Mouse (Mus musculus): ENCODE results near the gene Tbc1d2b. TPM values are rescaled to one million over a fixed set of nuclear protein-coding genes. Genes with fewer than 3 reads are reported as not detected.

The Tbc1d2b gene
- polyA plus RNA-seq, 1 experiment from 2014 or later: 5.8 TPM

DNA sequence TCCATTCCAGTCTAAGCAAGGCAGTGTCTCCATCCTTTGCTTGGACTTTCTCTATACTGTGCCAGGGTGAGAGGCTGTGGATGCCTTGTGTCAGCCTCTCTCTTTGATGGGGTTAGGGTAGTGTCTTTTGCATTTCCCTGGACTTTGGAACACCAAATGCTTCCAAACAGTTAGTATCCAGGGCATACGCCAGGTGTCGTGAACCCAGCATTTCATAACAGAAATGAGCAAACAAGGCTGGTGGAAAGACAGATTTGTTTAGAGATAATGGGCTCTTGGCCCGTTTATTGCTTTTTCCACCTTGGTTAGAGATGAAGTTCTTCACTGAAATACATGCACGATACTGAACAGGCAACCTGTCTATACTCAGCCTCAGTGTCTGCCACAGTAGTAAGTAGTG is 105.0 kb downstream of the Tbc1d2b start:
- Histone ChIP-seq H3K4me2 (ENCODE audit: low read depth, low read length) (no peak overlapping the region), H3K4me1 (ENCODE audit: control insufficient read depth, insufficient read depth, low read length) (peaks cover 14% of the 10 kb centered on the region; the same call in 1 of the 2 replicates), H3K27me3 (ENCODE audit: control insufficient read depth, insufficient read depth, low read length) (no peaks in the 10 kb centered on the region), H3K9ac (replicated peaks; ENCODE audit: low read depth, low read length) (no peak overlapping the region), H3K36me3 (ENCODE audit: control insufficient read depth, insufficient read depth, low read length) (no peaks in the 10 kb centered on the region), H3K9me3 (ENCODE audit: control insufficient read depth, low read length) (no peaks in the 10 kb centered on the region), H3K4me3 (ENCODE audit: low read depth, low read length) (no peak overlapping the region), H3K27ac (ENCODE audit: low read depth, low read length) (no peak overlapping the region)
- WGBS: 97% methylated on average over 4 of the region's 4 CpGs
- no peak for ATAC-seq (ENCODE audit: low read depth)

DNA sequence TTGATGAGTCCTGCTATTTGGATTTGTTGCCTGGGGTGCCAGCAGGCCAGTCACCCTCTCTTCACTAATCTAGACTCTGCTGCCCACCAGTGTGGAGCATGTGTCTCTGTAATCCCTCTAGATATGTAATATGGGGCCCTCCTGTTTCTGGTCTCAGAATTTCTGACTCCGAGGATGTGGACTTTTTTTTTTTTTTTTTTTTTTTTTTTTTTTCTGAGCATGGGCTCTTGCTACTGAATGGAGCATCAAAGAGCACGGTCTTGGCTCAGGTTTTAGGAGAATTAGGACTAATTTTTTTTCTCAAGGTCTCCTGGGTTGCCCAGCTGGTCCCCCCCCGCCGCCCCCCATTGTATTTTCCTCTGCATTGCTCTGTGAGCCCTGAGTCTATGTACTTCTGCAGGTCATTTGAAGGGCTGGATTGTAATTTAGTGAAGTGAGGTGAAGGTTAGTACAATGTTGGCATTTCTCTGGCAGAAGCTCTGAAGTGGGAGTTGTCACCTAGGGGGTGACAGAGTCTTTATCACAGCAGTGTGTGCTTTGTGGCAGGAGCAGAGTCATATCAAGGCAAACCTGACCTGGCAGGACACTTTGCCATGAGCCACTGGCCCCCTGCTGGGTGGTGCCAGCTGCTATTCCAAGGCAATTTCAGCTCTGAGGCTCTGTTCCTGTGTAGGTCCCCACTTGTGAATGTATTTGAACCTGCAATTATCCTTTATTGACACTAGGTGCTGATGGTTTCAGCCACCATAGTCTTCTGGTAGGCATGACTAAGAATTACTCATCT is 105.7 kb downstream of the Tbc1d2b start:
- Histone ChIP-seq H3K4me2 (ENCODE audit: low read depth, low read length) (peak overlapping the region; percentile 90; the same call in 1 of the 2 replicates), H3K27ac (ENCODE audit: low read depth, low read length) (no peak overlapping the region), H3K4me1 (ENCODE audit: control insufficient read depth, insufficient read depth, low read length) (peaks cover 14% of the 10 kb centered on the region; the same call in 1 of the 2 replicates), H3K9ac (replicated peaks; ENCODE audit: low read depth, low read length) (no peak overlapping the region), H3K9me3 (ENCODE audit: control insufficient read depth, low read length) (peaks cover 3% of the 10 kb centered on the region), H3K36me3 (ENCODE audit: control insufficient read depth, insufficient read depth, low read length) (no peaks in the 10 kb centered on the region), H3K4me3 (ENCODE audit: low read depth, low read length) (peak overlapping the region; percentile 78), H3K27me3 (ENCODE audit: control insufficient read depth, insufficient read depth, low read length) (no peaks in the 10 kb centered on the region)
- 42% methylated on average over 4 of the region's 4 CpGs for WGBS
- ATAC-seq (ENCODE audit: low read depth): no peak

DNA sequence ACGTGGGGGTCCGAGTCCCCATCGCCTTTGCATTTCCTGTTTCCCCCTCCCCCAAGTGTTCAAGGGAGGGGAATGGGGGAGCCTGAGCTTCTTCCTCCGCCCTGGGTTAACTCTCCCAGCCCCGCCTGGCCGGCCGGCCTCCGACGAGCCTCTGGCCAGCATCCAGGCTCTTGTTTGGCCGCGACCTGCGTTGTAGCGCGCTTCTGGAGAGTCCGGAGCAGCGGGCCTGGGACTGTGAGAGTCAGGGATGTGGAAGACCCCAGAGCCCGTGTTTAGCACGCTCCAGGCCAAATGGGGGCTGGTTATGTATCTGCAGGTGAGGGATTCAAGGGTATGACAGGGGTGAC is 106.9 kb downstream of the Tbc1d2b start:
- peak; percentile 62 for ATAC-seq (ENCODE audit: low read depth)
- no peaks in the 10 kb centered on the region for H3K36me3 ChIP-seq (ENCODE audit: control insufficient read depth, insufficient read depth, low read length)
- H3K4me3 ChIP-seq (ENCODE audit: low read depth, low read length): peak overlapping the region; percentile 78
- H3K9ac ChIP-seq (replicated peaks; ENCODE audit: low read depth, low read length): peak overlapping the region; percentile 87
- peak overlapping the region; percentile 90 for H3K4me2 ChIP-seq (ENCODE audit: low read depth, low read length)
- H3K4me1 ChIP-seq (ENCODE audit: control insufficient read depth, insufficient read depth, low read length): peaks cover 14% of the 10 kb centered on the region; the same call in 1 of the 2 replicates
- peaks cover 5% of the 10 kb centered on the region for H3K9me3 ChIP-seq (ENCODE audit: control insufficient read depth, low read length)
- 0% methylated on average over 18 of the region's 18 CpGs for WGBS
- no peaks in the 10 kb centered on the region for H3K27me3 ChIP-seq (ENCODE audit: control insufficient read depth, insufficient read depth, low read length)
- peak overlapping the region; percentile 69; the same call in 1 of the 2 replicates for H3K27ac ChIP-seq (ENCODE audit: low read depth, low read length)

GRCm38 (mm10) chr9:90162926-90163748 is 107.5 kb downstream of the Tbc1d2b start, which contains the start of gene Adamts7:
TSS of gene Adamts7 (plus strand) at chr9:90163069.
- H3K27ac ChIP-seq (ENCODE audit: low read depth, low read length): peak within 1 kb of the TSS; percentile 69
- peak within 1 kb of the TSS; percentile 90 for H3K4me2 ChIP-seq (ENCODE audit: low read depth, low read length)
- H3K4me1 ChIP-seq (ENCODE audit: control insufficient read depth, insufficient read depth, low read length): peaks cover 14% of the 10 kb centered on the region; the same call in 1 of the 2 replicates
- no peaks in the 10 kb centered on the region for H3K27me3 ChIP-seq (ENCODE audit: control insufficient read depth, insufficient read depth, low read length)
- H3K9me3 ChIP-seq (ENCODE audit: control insufficient read depth, low read length): peaks cover 5% of the 10 kb centered on the region
- peak within 1 kb of the TSS; percentile 78 for H3K4me3 ChIP-seq (ENCODE audit: low read depth, low read length)
- peak within 1 kb of the TSS; percentile 87 for H3K9ac ChIP-seq (replicated peaks; ENCODE audit: low read depth, low read length)
- under 1% methylated on average over 54 of the region's 60 CpGs for WGBS
- H3K36me3 ChIP-seq (ENCODE audit: control insufficient read depth, insufficient read depth, low read length): no peaks in the 10 kb centered on the region
- ATAC-seq (ENCODE audit: low read depth): peak; percentile 77

- Histone ChIP-seq H3K27me3 (ENCODE audit: control insufficient read depth, insufficient read depth, low read length) (no peaks in the 10 kb centered on the region), H3K4me1 (ENCODE audit: control insufficient read depth, insufficient read depth, low read length) (peaks cover 14% of the 10 kb centered on the region; the same call in 1 of the 2 replicates), H3K4me2 (ENCODE audit: low read depth, low read length) (peak overlapping the region; percentile 90), H3K9me3 (ENCODE audit: control insufficient read depth, low read length) (peaks cover 5% of the 10 kb centered on the region), H3K9ac (replicated peaks; ENCODE audit: low read depth, low read length) (peak overlapping the region; percentile 87), H3K4me3 (ENCODE audit: low read depth, low read length) (peak overlapping the region; percentile 78), H3K27ac (ENCODE audit: low read depth, low read length) (peak overlapping the region; percentile 48; the same call in 1 of the 2 replicates), H3K36me3 (ENCODE audit: control insufficient read depth, insufficient read depth, low read length) (no peaks in the 10 kb centered on the region)
- 13% methylated on average over 22 of the region's 29 CpGs for WGBS
- peak; percentile 77 for ATAC-seq (ENCODE audit: low read depth)
These were observed 108.2 kb downstream of the Tbc1d2b start for GRCm38 (mm10) chr9:90162243-90162925.

Other genes starting within 250 kb of the Tbc1d2b start
- 13.6 and 40.5 TPM in 2 replicates for gene Ctsh, start 216.7 kb downstream of the Tbc1d2b start, polyA plus RNA-seq (2014; fragmentation: Nextera tagmentation; extraction: Ambion mirVana)
- 565 and 602 TPM in 2 replicates for gene Morf4l1, start 156.0 kb downstream of the Tbc1d2b start, polyA plus RNA-seq (2014; fragmentation: Nextera tagmentation; extraction: Ambion mirVana)
- 5.7 and 12.6 TPM in 2 replicates for gene Adamts7, start 107.7 kb downstream of the Tbc1d2b start, polyA plus RNA-seq (2014; fragmentation: Nextera tagmentation; extraction: Ambion mirVana)

Measured in neural tube, embryonic 14.5 days (tissue).